Mouse (Mus musculus) neutrophil, adult 5-6 weeks (primary cell): ENCODE results near the gene Gm5039. TPM values are rescaled to one million over a fixed set of nuclear protein-coding genes. Genes with fewer than 3 reads are reported as not detected.
A peak's percentile ranks its signal among the peaks of the same experiment; 100 is the strongest.
"Not testable (repeated sequence)": the region's sequence is repeated elsewhere in the genome, so short reads cannot be mapped to it uniquely, and the experiment has no call there.

Source experiments
- ATAC-seq: fragments of 151-379, 151-347 bp; 2 replicates; pipeline ENCODE4 v1.8.0; 2017; ENCODE audit warnings: mild to moderate bottlenecking, moderate TSS enrichment; ENCODE audit not compliant: insufficient number of reproducible peaks, poor library complexity, low FRiP score, severe bottlenecking; ENCODE audit errors: extremely low read depth
- total RNA-seq: library from RNA; stranded (forward); fragments of 200-1000 nt; gene quantifications from 2 replicates; pipeline ENCODE4 v1.2.3, GENCODE M21; 2017

Gene Gm5039
- total RNA-seq, result not detected in 2 replicates

DNA sequence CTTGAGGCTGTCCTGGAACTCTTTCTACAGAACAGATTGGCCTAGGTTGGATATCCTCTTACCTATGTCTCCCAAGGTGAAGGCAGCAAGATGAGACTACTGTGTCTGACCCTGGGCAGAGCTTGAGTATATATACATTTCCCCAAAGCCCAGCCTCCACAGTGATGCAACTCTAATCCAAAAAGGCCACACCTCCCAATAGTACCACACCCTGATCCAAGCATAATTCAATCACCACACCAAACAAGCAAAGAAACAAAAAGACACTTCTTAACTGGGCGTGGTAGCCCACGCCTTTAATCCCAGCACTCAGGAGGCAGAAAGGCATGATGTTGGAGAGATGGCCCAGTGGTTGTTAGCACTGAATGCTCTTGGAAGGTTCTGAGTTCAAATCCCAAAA, at the start of gene Gm5039:
Gene Gm5039 (minus strand): TSS at position 101 of the 400 bp plus-strand sequence.
- ATAC-seq, result not testable (repeated sequence)

DNA sequence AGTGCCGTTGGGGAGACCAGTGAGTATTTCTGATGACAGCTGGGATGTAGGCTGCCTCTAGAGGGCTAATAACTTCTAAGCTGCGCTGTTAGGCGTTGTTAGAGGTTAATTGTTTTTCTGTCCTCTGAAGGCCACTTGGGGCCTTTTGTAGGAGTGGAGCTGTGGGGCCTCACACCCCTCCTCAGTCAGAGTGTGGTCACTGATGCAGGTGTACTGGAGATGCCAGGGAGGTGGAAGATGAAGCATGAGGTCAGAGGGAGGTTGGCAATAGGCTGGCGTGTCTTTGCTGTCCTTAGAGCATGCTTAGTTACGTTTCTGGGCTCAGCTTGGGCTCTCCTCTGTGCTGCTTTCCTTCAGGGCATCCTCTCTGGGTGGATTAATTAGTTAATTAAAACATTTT, 48.2 kb upstream of the Gm5039 start:
- no peak for ATAC-seq

- ATAC-seq, result not testable (repeated sequence)
Observed at GRCm38 (mm10) chr12:88370321-88370720, 46.5 kb upstream of the Gm5039 start.

GRCm38 (mm10) chr12:88369690-88370089, 45.9 kb upstream of the Gm5039 start:
- not testable (repeated sequence) for ATAC-seq

DNA sequence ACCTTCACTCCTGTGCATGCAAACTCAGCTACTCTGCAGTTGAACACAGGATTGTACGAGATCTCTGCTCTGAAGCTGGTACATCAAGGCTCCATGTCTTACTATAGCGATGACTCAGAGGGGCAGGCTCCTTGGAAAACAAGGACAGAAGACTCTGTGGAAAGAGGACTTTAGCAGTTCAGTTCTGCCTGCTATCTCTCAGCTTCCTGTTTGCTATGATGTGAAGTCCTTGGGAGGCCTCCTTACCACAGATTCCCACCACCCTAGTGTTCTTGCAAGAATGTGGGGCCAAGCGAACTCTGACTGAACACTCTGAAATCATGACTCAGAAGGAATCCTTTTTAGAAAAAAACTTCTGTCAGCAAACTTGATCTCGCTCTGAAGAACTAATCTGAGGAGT, 44.8 kb upstream of the Gm5039 start:
- no peak for ATAC-seq

- no peak for ATAC-seq
Observed at GRCm38 (mm10) chr12:88367673-88368072, 43.8 kb upstream of the Gm5039 start.

DNA sequence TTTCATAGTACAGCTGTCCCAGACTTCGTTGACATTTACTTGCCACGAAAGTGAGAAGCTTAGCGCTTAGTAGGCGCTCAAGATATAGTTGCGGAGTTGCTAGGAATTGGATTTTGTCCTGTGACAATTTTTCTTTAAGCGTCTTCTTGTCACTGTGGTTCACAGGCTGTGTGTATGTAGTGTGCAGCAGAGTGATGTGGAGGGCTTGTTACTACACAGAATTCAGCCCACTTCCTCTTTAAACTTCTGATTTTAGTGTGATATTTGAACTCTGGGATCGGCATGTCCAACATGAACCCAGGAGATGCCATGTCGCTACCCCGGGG, 37.3 kb upstream of the Gm5039 start:
- no peak for ATAC-seq

GRCm38 (mm10) chr12:88360441-88361119, 36.8 kb upstream of the Gm5039 start, which contains the start of gene Adck1:
Adck1 (plus strand) TSS chr12:88360554.
- peak; percentile 82 for ATAC-seq

- ATAC-seq, result no peak
Observed at GRCm38 (mm10) chr12:88354182-88354702, 30.4 kb upstream of the Gm5039 start.

- ATAC-seq, result not testable (repeated sequence)
Observed at GRCm38 (mm10) chr12:88341286-88341685, 17.5 kb upstream of the Gm5039 start.

- not testable (repeated sequence) for ATAC-seq
Observed at GRCm38 (mm10) chr12:88336662-88337413, 13.0 kb upstream of the Gm5039 start.

GRCm38 (mm10) chr12:88314556-88314955, 9.3 kb downstream of the Gm5039 start:
- no peak for ATAC-seq

- ATAC-seq, result not testable (repeated sequence)
Observed at GRCm38 (mm10) chr12:88297171-88297570, 26.7 kb downstream of the Gm5039 start.

- not testable (repeated sequence) for ATAC-seq
Observed at GRCm38 (mm10) chr12:88293082-88293481, 30.7 kb downstream of the Gm5039 start.

DNA sequence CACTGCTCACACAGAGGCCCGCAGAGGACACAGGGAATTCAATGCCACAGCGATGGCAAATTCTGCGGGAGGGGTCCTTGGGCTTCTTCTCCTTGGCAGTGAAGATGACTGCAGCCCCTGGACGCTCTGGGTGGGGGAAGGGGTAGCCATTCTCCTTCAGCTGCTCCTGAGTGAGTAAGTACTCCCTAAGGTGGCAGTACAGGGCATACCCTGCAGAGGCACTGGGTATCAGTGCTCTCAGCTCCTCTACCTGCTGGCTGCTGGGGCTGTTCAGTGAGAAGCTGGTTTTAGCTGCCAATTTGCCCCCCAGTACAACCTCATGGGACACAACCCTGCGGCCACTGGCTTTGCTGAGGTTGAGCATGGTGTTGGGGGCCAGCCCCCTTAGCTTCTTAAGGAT, 38.6 kb downstream of the Gm5039 start:
- ATAC-seq, result not testable (repeated sequence)

GRCm38 (mm10) chr12:88274400-88274799, 49.4 kb downstream of the Gm5039 start, which contains the start of gene Gm5662:
Gm5662 (minus strand) TSS chr12:88274500.
- not testable (repeated sequence) for ATAC-seq
